Mouse (Mus musculus): ENCODE results near the gene Fut8. TPM values are rescaled to one million over a fixed set of nuclear protein-coding genes. Genes with fewer than 3 reads are reported as not detected.

The Fut8 gene
- total RNA-seq, 1 experiment from 2014 or later = 41.2 TPM

GRCm38 (mm10) chr12:77305502-77305901 is 67.6 kb downstream of the Fut8 start:
- DNase-seq = no peak

GRCm38 (mm10) chr12:77306759-77307314 is 68.9 kb downstream of the Fut8 start:
- no peak for DNase-seq

GRCm38 (mm10) chr12:77309507-77309906 is 71.6 kb downstream of the Fut8 start:
- no peak for DNase-seq

GRCm38 (mm10) chr12:77313502-77313901 is 75.6 kb downstream of the Fut8 start:
- no peak for DNase-seq

GRCm38 (mm10) chr12:77324142-77324541 is 86.2 kb downstream of the Fut8 start:
- DNase-seq = no peak

- no peak for DNase-seq
Observed at GRCm38 (mm10) chr12:77346521-77346920, 108.6 kb downstream of the Fut8 start.

- no peak for DNase-seq
Observed at GRCm38 (mm10) chr12:77349543-77349942, 111.6 kb downstream of the Fut8 start.

- DNase-seq = no peak
Observed at GRCm38 (mm10) chr12:77415720-77416119, 177.8 kb downstream of the Fut8 start.

GRCm38 (mm10) chr12:77421667-77422393 is 183.9 kb downstream of the Fut8 start:
- DNase-seq = no peak

GRCm38 (mm10) chr12:77426093-77426492 is 188.2 kb downstream of the Fut8 start:
- DNase-seq = no peak

GRCm38 (mm10) chr12:77428165-77428564 is 190.2 kb downstream of the Fut8 start:
- DNase-seq = no peak

- no peak for DNase-seq
Observed at GRCm38 (mm10) chr12:77429381-77429780, 191.5 kb downstream of the Fut8 start.

GRCm38 (mm10) chr12:77436733-77437132 is 198.8 kb downstream of the Fut8 start:
- DNase-seq = no peak

- no peak for DNase-seq
Observed at GRCm38 (mm10) chr12:77450816-77451215, 212.9 kb downstream of the Fut8 start.

GRCm38 (mm10) chr12:77466178-77466577 is 228.3 kb downstream of the Fut8 start:
- no peak for DNase-seq

- no peak for DNase-seq
Observed at GRCm38 (mm10) chr12:77479931-77480330, 242.0 kb downstream of the Fut8 start.

- no peak for DNase-seq
Observed at GRCm38 (mm10) chr12:77481153-77481552, 243.2 kb downstream of the Fut8 start.

- DNase-seq = no peak
Observed at GRCm38 (mm10) chr12:77481799-77482198, 243.9 kb downstream of the Fut8 start.

GRCm38 (mm10) chr12:77483180-77483855 is 245.4 kb downstream of the Fut8 start:
- DNase-seq = no peak

GRCm38 (mm10) chr12:77484761-77485160 is 246.8 kb downstream of the Fut8 start:
- DNase-seq = no peak

- no peak for DNase-seq
Observed at GRCm38 (mm10) chr12:77491478-77491877, 253.6 kb downstream of the Fut8 start.

- no peak for DNase-seq
Observed at GRCm38 (mm10) chr12:77495781-77496180, 257.9 kb downstream of the Fut8 start.

GRCm38 (mm10) chr12:77498153-77498552 is 260.2 kb downstream of the Fut8 start:
- DNase-seq = no peak
